Mouse (Mus musculus) embryonic facial prominence, embryonic 15.5 days (tissue): ENCODE measurements around the gene Gm10097. TPM values are rescaled to one million over a fixed set of nuclear protein-coding genes. Genes with fewer than 3 reads are reported as not detected.

Experiments
- ATAC-seq: fragments of 200-750 bp; cut with Nextera tagmentation; 2 replicates; pipeline ENCODE4 v1.8.0; 2017; ENCODE audit warnings: low read depth, moderate TSS enrichment; ENCODE audit not compliant: insufficient number of reproducible peaks, low FRiP score, low TSS enrichment
- H3K27ac ChIP-seq: fragments of 300-500 bp; sonication (generic); replicated peaks from 2 replicates; pipeline ENCODE4 v1.5.1; 2015; ENCODE audit warnings: mild to moderate bottlenecking, inconsistent platforms
- H3K27me3 ChIP-seq: fragments of 300-500 bp; sonication (generic); 2 replicates; pipeline ENCODE4 v1.6.1; 2015; ENCODE audit warnings: inconsistent platforms
- H3K36me3 ChIP-seq: fragments of 300-500 bp; sonication (generic); 2 replicates; pipeline ENCODE4 v1.6.1; 2015; ENCODE audit warnings: mild to moderate bottlenecking, inconsistent platforms
- H3K4me1 ChIP-seq: fragments of 300-500 bp; sonication (generic); 2 replicates; pipeline ENCODE4 v1.6.1; 2015; ENCODE audit warnings: inconsistent platforms
- H3K4me2 ChIP-seq: fragments of 300-500 bp; sonication (generic); replicated peaks from 2 replicates; pipeline ENCODE4 v1.6.1; 2015; ENCODE audit warnings: mild to moderate bottlenecking, inconsistent platforms
- H3K4me3 ChIP-seq: fragments of 300-500 bp; sonication (generic); replicated peaks from 2 replicates; pipeline ENCODE4 v1.5.1; 2015; ENCODE audit warnings: mild to moderate bottlenecking, inconsistent platforms
- H3K9ac ChIP-seq: fragments of 300-500 bp; sonication (generic); 2 replicates; pipeline ENCODE4 v1.6.1; 2015; ENCODE audit warnings: inconsistent platforms
- H3K9me3 ChIP-seq: fragments of 300-500 bp; sonication (generic); replicated peaks from 2 replicates; pipeline ENCODE4 v1.6.1; 2016; ENCODE audit warnings: inconsistent platforms
- WGBS: fragments of 180-500 bp; shearing (Covaris S2); methylation state at CpG from one replicate; pipeline ENCODE4 v1.1.7; 2015; 5-methylcytosine and 5-hydroxymethylcytosine counted together
- polyA plus RNA-seq: library from polyadenylated mRNA; unstranded; fragments of >200 nt; fragmentation: Nextera tagmentation; extraction: Ambion mirVana; gene quantifications from 2 replicates; pipeline ENCODE4 v1.2.1, GENCODE M21; 2015

The Gm10097 gene
- 0.08 and 0.38 TPM in 2 replicates for polyA plus RNA-seq

DNA sequence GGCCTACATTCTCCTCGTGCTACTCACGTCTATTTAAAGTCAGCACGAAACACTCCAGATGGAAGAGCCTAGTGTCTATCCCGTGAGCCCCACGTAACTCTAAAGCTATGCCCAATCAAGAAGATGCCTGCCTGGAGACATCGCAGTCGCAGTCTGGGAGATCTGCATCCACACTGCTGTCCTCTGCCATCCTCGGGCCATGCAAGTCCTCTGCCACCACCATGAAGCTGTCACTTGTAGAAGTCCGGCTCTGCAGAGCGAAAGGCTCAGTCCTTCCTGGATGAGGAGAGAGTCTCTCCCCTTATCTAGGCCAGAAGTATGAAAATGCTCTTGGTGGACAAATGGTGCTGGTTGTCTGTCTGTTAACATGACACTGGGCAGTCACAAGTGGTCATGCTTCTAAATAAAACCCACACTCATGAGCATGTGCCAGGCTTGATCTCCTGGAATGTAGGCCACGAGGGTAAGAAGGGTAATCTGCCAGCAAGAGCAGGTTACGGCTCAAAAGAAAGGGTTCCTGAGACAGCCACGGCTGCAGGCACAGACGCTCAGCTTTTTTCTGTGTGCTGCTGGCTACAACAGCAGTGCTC, at the start of gene Gm10097:
Gm10097 (plus strand) TSS at position 517 of the 590 bp plus-strand sequence.
- no peak within 1 kb of the TSS for H3K4me2 ChIP-seq
- H3K9ac ChIP-seq: no peak within 1 kb of the TSS
- 0 out of 2 replicates have a peak, but pooled peaks cover 3% of the 10 kb centered on the region for H3K36me3 ChIP-seq
- no peak within 1 kb of the TSS for H3K4me3 ChIP-seq
- 0 out of 2 replicates have a peak, but pooled peaks cover 8% of the 10 kb centered on the region for H3K4me1 ChIP-seq
- ATAC-seq: peak; percentile 47; the same call in 1 of the 2 replicates
- H3K27me3 ChIP-seq: no peaks in the 10 kb centered on the region
- no peak within 1 kb of the TSS for H3K27ac ChIP-seq
- WGBS: 77% methylated on average over 14 of the region's 14 CpGs
- no peaks in the 10 kb centered on the region for H3K9me3 ChIP-seq

GRCm38 (mm10) chr10:5025906-5026305, 43.1 kb upstream of the Gm10097 start:
- H3K4me1 ChIP-seq: no peaks in the 10 kb centered on the region
- ATAC-seq: no peak
- WGBS: 92% methylated on average over 4 of the region's 4 CpGs

GRCm38 (mm10) chr10:5027208-5027607, 41.8 kb upstream of the Gm10097 start:
- ATAC-seq: no peak
- no peaks in the 10 kb centered on the region for H3K4me1 ChIP-seq
- 80% methylated on average over 1 of the region's 1 CpGs for WGBS

More at GRCm38 (mm10) chr10:5025906-5026305, 43.1 kb upstream of the Gm10097 start:
- no peak overlapping the region for H3K27ac ChIP-seq
- H3K4me2 ChIP-seq: no peak overlapping the region
- H3K9ac ChIP-seq: no peak overlapping the region
- H3K4me3 ChIP-seq: no peak overlapping the region
- no peaks in the 10 kb centered on the region for H3K27me3 ChIP-seq
- H3K9me3 ChIP-seq: no peaks in the 10 kb centered on the region
- H3K36me3 ChIP-seq: 0 out of 2 replicates have a peak, but pooled peaks cover 4% of the 10 kb centered on the region

DNA sequence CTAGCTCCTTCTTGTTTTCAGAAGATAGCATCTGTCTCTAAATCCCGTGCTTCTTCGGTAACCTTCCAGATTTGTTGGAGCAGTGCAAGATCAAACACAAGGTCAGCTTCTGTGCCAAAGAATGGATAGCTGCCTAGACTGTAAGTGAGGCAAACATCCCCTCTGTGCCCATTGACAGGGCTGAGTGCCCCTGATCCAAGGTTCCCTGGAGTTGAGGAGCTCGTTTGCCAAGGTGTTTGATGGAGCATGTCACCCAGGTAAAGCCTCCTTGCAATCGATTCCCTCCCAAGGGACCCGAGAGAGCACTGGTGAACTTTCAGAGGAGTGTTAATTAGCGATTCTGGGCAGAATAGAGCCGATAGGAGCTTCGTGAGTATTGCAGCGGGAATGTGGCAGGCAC, 40.7 kb upstream of the Gm10097 start:
- no peak overlapping the region for H3K4me2 ChIP-seq
- no peak overlapping the region for H3K27ac ChIP-seq
- H3K27me3 ChIP-seq: no peaks in the 10 kb centered on the region
- H3K4me1 ChIP-seq: no peaks in the 10 kb centered on the region
- no peak overlapping the region for H3K4me3 ChIP-seq
- no peaks in the 10 kb centered on the region for H3K9me3 ChIP-seq
- peaks cover 4% of the 10 kb centered on the region; the same call in 1 of the 2 replicates for H3K36me3 ChIP-seq
- no peak overlapping the region for H3K9ac ChIP-seq
- no peak for ATAC-seq
- 86% methylated on average over 9 of the region's 9 CpGs for WGBS

More at GRCm38 (mm10) chr10:5027208-5027607, 41.8 kb upstream of the Gm10097 start:
- no peak overlapping the region for H3K4me2 ChIP-seq
- no peaks in the 10 kb centered on the region for H3K9me3 ChIP-seq
- H3K27ac ChIP-seq: no peak overlapping the region
- H3K36me3 ChIP-seq: peaks cover 4% of the 10 kb centered on the region; the same call in 1 of the 2 replicates
- H3K9ac ChIP-seq: no peak overlapping the region
- no peak overlapping the region for H3K4me3 ChIP-seq
- no peaks in the 10 kb centered on the region for H3K27me3 ChIP-seq

GRCm38 (mm10) chr10:5029161-5029560, 39.8 kb upstream of the Gm10097 start:
- Histone ChIP-seq H3K9ac (no peak overlapping the region), H3K4me1 (no peaks in the 10 kb centered on the region), H3K9me3 (no peaks in the 10 kb centered on the region), H3K27ac (no peak overlapping the region), H3K36me3 (peaks cover 4% of the 10 kb centered on the region; the same call in 1 of the 2 replicates), H3K4me3 (no peak overlapping the region), H3K27me3 (no peaks in the 10 kb centered on the region), H3K4me2 (no peak overlapping the region)
- no peak for ATAC-seq
- 58% methylated on average over 2 of the region's 2 CpGs for WGBS

DNA sequence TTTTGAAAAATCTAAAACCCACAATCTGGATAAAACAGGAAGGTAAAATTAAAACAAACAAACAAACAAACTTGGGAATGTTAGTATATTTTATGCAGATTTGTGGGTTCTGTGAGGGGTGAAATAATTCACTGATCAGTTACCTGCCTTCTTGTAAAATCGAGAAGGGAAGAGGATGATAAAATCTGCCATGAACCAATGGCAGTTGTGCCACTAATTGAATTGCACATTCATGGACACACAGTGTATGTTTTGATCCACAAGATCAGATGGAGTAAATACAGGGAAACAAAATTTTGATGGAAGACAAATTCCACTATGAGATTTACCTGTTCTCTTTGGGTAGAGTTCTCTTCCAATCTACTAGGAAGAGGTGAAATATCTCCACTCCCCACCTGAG, 39.1 kb upstream of the Gm10097 start:
- WGBS: 85% methylated on average over 1 of the region's 1 CpGs
- Histone ChIP-seq H3K4me2 (no peak overlapping the region), H3K9ac (no peak overlapping the region), H3K27me3 (no peaks in the 10 kb centered on the region), H3K4me1 (no peaks in the 10 kb centered on the region), H3K27ac (no peak overlapping the region), H3K4me3 (no peak overlapping the region), H3K9me3 (no peaks in the 10 kb centered on the region), H3K36me3 (peaks cover 4% of the 10 kb centered on the region; the same call in 1 of the 2 replicates)
- ATAC-seq: no peak

GRCm38 (mm10) chr10:5032192-5033048, 36.6 kb upstream of the Gm10097 start:
- WGBS: 75% methylated on average over 15 of the region's 15 CpGs
- H3K36me3 ChIP-seq: peaks cover 8% of the 10 kb centered on the region; the same call in 1 of the 2 replicates
- ATAC-seq: no peak

GRCm38 (mm10) chr10:5041254-5041653, 27.7 kb upstream of the Gm10097 start:
- no peaks in the 10 kb centered on the region for H3K9me3 ChIP-seq
- peaks cover 20% of the 10 kb centered on the region; the same call in 1 of the 2 replicates for H3K36me3 ChIP-seq
- H3K9ac ChIP-seq: no peak overlapping the region
- no peaks in the 10 kb centered on the region for H3K4me1 ChIP-seq
- WGBS: 75% methylated on average over 8 of the region's 8 CpGs
- H3K4me3 ChIP-seq: no peak overlapping the region
- ATAC-seq: no peak
- no peak overlapping the region for H3K27ac ChIP-seq
- H3K4me2 ChIP-seq: no peak overlapping the region
- no peaks in the 10 kb centered on the region for H3K27me3 ChIP-seq

More at GRCm38 (mm10) chr10:5032192-5033048, 36.6 kb upstream of the Gm10097 start:
- H3K9ac ChIP-seq: no peak overlapping the region
- H3K4me3 ChIP-seq: no peak overlapping the region
- H3K4me1 ChIP-seq: no peaks in the 10 kb centered on the region
- H3K27me3 ChIP-seq: no peaks in the 10 kb centered on the region
- no peaks in the 10 kb centered on the region for H3K9me3 ChIP-seq
- no peak overlapping the region for H3K27ac ChIP-seq
- no peak overlapping the region for H3K4me2 ChIP-seq

GRCm38 (mm10) chr10:5044481-5044880, 24.5 kb upstream of the Gm10097 start:
- peaks cover 25% of the 10 kb centered on the region; the same call in 1 of the 2 replicates for H3K36me3 ChIP-seq
- 87% methylated on average over 8 of the region's 8 CpGs for WGBS
- H3K4me2 ChIP-seq: no peak overlapping the region
- no peak overlapping the region for H3K9ac ChIP-seq
- no peak for ATAC-seq
- H3K27me3 ChIP-seq: no peaks in the 10 kb centered on the region
- H3K27ac ChIP-seq: no peak overlapping the region
- no peaks in the 10 kb centered on the region for H3K4me1 ChIP-seq
- H3K9me3 ChIP-seq: no peaks in the 10 kb centered on the region
- H3K4me3 ChIP-seq: no peak overlapping the region

GRCm38 (mm10) chr10:5045213-5045612, 23.8 kb upstream of the Gm10097 start:
- no peaks in the 10 kb centered on the region for H3K9me3 ChIP-seq
- H3K36me3 ChIP-seq: peaks cover 22% of the 10 kb centered on the region; the same call in 1 of the 2 replicates
- no peak overlapping the region for H3K9ac ChIP-seq
- no peak overlapping the region for H3K4me2 ChIP-seq
- H3K4me1 ChIP-seq: no peaks in the 10 kb centered on the region
- H3K27me3 ChIP-seq: no peaks in the 10 kb centered on the region
- 58% methylated on average over 7 of the region's 7 CpGs for WGBS
- H3K27ac ChIP-seq: no peak overlapping the region
- ATAC-seq: no peak
- H3K4me3 ChIP-seq: no peak overlapping the region

- no peak overlapping the region for H3K9ac ChIP-seq
- H3K4me2 ChIP-seq: no peak overlapping the region
- H3K27me3 ChIP-seq: no peaks in the 10 kb centered on the region
- no peak overlapping the region for H3K4me3 ChIP-seq
- 85% methylated on average over 5 of the region's 5 CpGs for WGBS
- no peaks in the 10 kb centered on the region for H3K9me3 ChIP-seq
- no peak for ATAC-seq
- peaks cover 18% of the 10 kb centered on the region; the same call in 1 of the 2 replicates for H3K36me3 ChIP-seq
- H3K4me1 ChIP-seq: no peaks in the 10 kb centered on the region
- H3K27ac ChIP-seq: no peak overlapping the region
These were observed 23.3 kb upstream of the Gm10097 start for GRCm38 (mm10) chr10:5045671-5046070.
